39 mouse cellular contexts compared by ENCODE assay signal in genomic region chr1:34481920-34482669, GRCm38 (mm10). TPM values are rescaled to one million over a fixed set of nuclear protein-coding genes. Genes with fewer than 3 reads are reported as not detected.
DNase-seq lines count a peak whose midpoint lies in the region; ATAC-seq and TF ChIP-seq lines count a peak whose summit lies in the region.
"Had no signal": no experiment of that assay in that cellular context is flagged by ENCODE, and none has a peak within 500 bp of the region (broad histone marks: within the 10 kb centered on the region; RNA-seq: fewer than 3 reads in every experiment).

No protein-coding gene starts in this region.

- TF ChIP-seq EP300 in stomach, postnatal 0 days (optimal IDR thresholded peaks at IDR 0.05): no peak

- peak overlapping the region; percentile 51 for H3K27ac ChIP-seq in intestine, postnatal 0 days (ENCODE audit: low read depth, low read length)
- no peak overlapping the region for H3K27ac ChIP-seq in stomach, postnatal 0 days (replicated peaks)
- no peak overlapping the region for H3K27ac ChIP-seq in hindbrain, embryonic 12.5 days
- H3K27ac ChIP-seq: forebrain, embryonic 12.5 days; heart, embryonic 10.5 days; hindbrain, embryonic 14.5 days; kidney, postnatal 0 days; liver, embryonic 15.5 days; lung, embryonic 15.5 days; midbrain, embryonic 13.5 days had no signal

- H3K4me1 ChIP-seq in intestine, postnatal 0 days (replicated peaks; ENCODE audit: control insufficient read depth, insufficient read depth, low read length): 0 out of 2 replicates have a peak, but pooled peaks cover 2% of the 10 kb centered on the region
- no peaks in the 10 kb centered on the region for H3K4me1 ChIP-seq in stomach, postnatal 0 days (replicated peaks; ENCODE audit: control insufficient read depth, insufficient read depth)
- H3K4me1 ChIP-seq in hindbrain, embryonic 12.5 days: peaks cover 5% of the 10 kb centered on the region; the same call in 1 of the 2 replicates

- ATAC-seq in granulocyte monocyte progenitor cell, adult 5-6 weeks (replicated peaks; ENCODE audit: poor library complexity, severe bottlenecking): peak; percentile 16
- ATAC-seq in intestine, postnatal 0 days: peak; percentile 86
- 0 out of 2 replicates have a peak, but pooled peaks have one; percentile 21 for ATAC-seq in stomach, postnatal 0 days (ENCODE audit: low FRiP score, low TSS enrichment)
- no peak for ATAC-seq in hindbrain, embryonic 12.5 days (ENCODE audit: low FRiP score)
- ATAC-seq: inflammation-experienced regulatory T-cells, adult 6 months; midbrain, embryonic 13.5 days had no signal

- 17% methylated on average over 5 of the region's 5 CpGs for WGBS in intestine, postnatal 0 days
- 34% methylated on average over 5 of the region's 5 CpGs for WGBS in stomach, postnatal 0 days
- WGBS in hindbrain, embryonic 12.5 days: 87% methylated on average over 5 of the region's 5 CpGs

- no peaks in the 10 kb centered on the region for H3K36me3 ChIP-seq in intestine, postnatal 0 days (ENCODE audit: control insufficient read depth, insufficient read depth)
- no peaks in the 10 kb centered on the region for H3K36me3 ChIP-seq in stomach, postnatal 0 days (ENCODE audit: control insufficient read depth, insufficient read depth, low read length)
- H3K36me3 ChIP-seq in hindbrain, embryonic 12.5 days: no peaks in the 10 kb centered on the region
- H3K36me3 ChIP-seq: forebrain, embryonic 12.5 days; G1E; heart, embryonic 10.5 days; liver, embryonic 15.5 days; lung, embryonic 15.5 days; midbrain, embryonic 13.5 days had no signal

- no peak overlapping the region for H3K9ac ChIP-seq in intestine, postnatal 0 days (ENCODE audit: low read depth, low read length)
- no peak overlapping the region for H3K9ac ChIP-seq in stomach, postnatal 0 days (ENCODE audit: low read length)
- H3K9ac ChIP-seq in hindbrain, embryonic 12.5 days: no peak overlapping the region
- H3K9ac ChIP-seq: forebrain, embryonic 12.5 days; hindbrain, embryonic 14.5 days; liver, embryonic 15.5 days; lung, embryonic 15.5 days; midbrain, embryonic 13.5 days had no signal

- 0 out of 2 replicates have a peak overlapping the region, but pooled peaks have one; percentile 4 for H3K4me2 ChIP-seq in intestine, postnatal 0 days (replicated peaks; ENCODE audit: low read depth)
- H3K4me2 ChIP-seq in stomach, postnatal 0 days (replicated peaks; ENCODE audit: low read depth): no peak overlapping the region
- H3K4me2 ChIP-seq in hindbrain, embryonic 12.5 days (replicated peaks): no peak overlapping the region
- H3K4me2 ChIP-seq: forebrain, embryonic 12.5 days; hindbrain, embryonic 14.5 days; liver, embryonic 15.5 days; lung, embryonic 15.5 days; midbrain, embryonic 13.5 days had no signal

- no peak overlapping the region for H3K4me3 ChIP-seq in intestine, postnatal 0 days (ENCODE audit: low read depth, low read length)
- no peak overlapping the region for H3K4me3 ChIP-seq in stomach, postnatal 0 days (ENCODE audit: low read depth, low read length)
- H3K4me3 ChIP-seq in hindbrain, embryonic 12.5 days: no peak overlapping the region
- H3K4me3 ChIP-seq: forebrain, embryonic 12.5 days; heart, embryonic 10.5 days; liver, embryonic 15.5 days; lung, embryonic 15.5 days; midbrain, embryonic 13.5 days had no signal

- DNase-seq in thymus, postnatal 0 days (ENCODE audit: low spot score): peak; percentile 46
- DNase-seq in thymus, postnatal 4 days: no peak
- no peak for DNase-seq in stomach, postnatal 0 days (ENCODE audit: low spot score)
- no peak for DNase-seq in testis, postnatal 14 days (ENCODE audit: low spot score)
- DNase-seq in right cerebral cortex, postnatal 10 days (ENCODE audit: low spot score in 2 of 2): no peak
- DNase-seq: adrenal gland, adult 8-10 months; cerebellum, adult 9-11 months; gastrocnemius, postnatal 10 days; heart, postnatal 36 days; kidney, adult 8-10 months; kidney, postnatal 4 days; lung, postnatal 4 days; retina, postnatal 1 day; right cerebral cortex, postnatal 25 days; spleen, adult 18-20 months; thymus, postnatal 36 days had no signal

- H3K9me3 ChIP-seq in intestine, postnatal 0 days (ENCODE audit: control insufficient read depth): no peaks in the 10 kb centered on the region
- H3K9me3 ChIP-seq in stomach, postnatal 0 days (ENCODE audit: control insufficient read depth, low read length): no peaks in the 10 kb centered on the region
- H3K9me3 ChIP-seq in hindbrain, embryonic 12.5 days (replicated peaks): no peaks in the 10 kb centered on the region
- H3K9me3 ChIP-seq: forebrain, embryonic 12.5 days; G1E; heart, embryonic 10.5 days; liver, embryonic 15.5 days; lung, embryonic 15.5 days; midbrain, embryonic 13.5 days had no signal

- TF ChIP-seq CTCF in intestine, postnatal 0 days (IDR thresholded peaks at IDR 0.05; ENCODE audit: low read depth): no peak
- TF ChIP-seq CTCF in stomach, postnatal 0 days (IDR thresholded peaks at IDR 0.05; ENCODE audit: low read depth): no peak

- H3K27me3 ChIP-seq in intestine, postnatal 0 days (replicated peaks; ENCODE audit: control insufficient read depth, insufficient read depth, low read length): no peaks in the 10 kb centered on the region
- H3K27me3 ChIP-seq in stomach, postnatal 0 days (ENCODE audit: control insufficient read depth, insufficient read depth, low read length): no peaks in the 10 kb centered on the region
- 0 out of 2 replicates have a peak, but pooled peaks cover 3% of the 10 kb centered on the region for H3K27me3 ChIP-seq in hindbrain, embryonic 12.5 days
- H3K27me3 ChIP-seq: liver, embryonic 15.5 days; lung, embryonic 15.5 days had no signal

RNA-seq across cellular contexts. Expression of gene Prss39, which starts 16.1 kb away (rescaled TPM):
- not detected in 2 replicates for polyA plus RNA-seq in thymus, postnatal 0 days (2015; fragmentation: Nextera tagmentation; extraction: Ambion mirVana)
- total RNA-seq in granulocyte monocyte progenitor cell, adult 5-6 weeks (2014; fragmentation: Nextera tagmentation): 1.2 TPM in 1 of 2 replicates, not detected in the other
- total RNA-seq in granulocyte monocyte progenitor cell, adult 5-6 weeks (2017): not detected in 2 replicates
- not detected in 2 replicates for polyA plus RNA-seq in intestine, postnatal 0 days (2015; fragmentation: Nextera tagmentation; extraction: Ambion mirVana)
- not detected in 2 replicates for polyA plus RNA-seq in stomach, postnatal 0 days (2015; fragmentation: Nextera tagmentation; extraction: Ambion mirVana)
- polyA plus RNA-seq in hindbrain, embryonic 12.5 days (2016; fragmentation: Nextera tagmentation; extraction: Ambion mirVana): not detected in 2 replicates
- total RNA-seq: adrenal gland, adult 8-10 months; adrenal gland, postnatal 4 days; gastrocnemius, postnatal 10 days; heart, postnatal 36 days; left cerebral cortex, postnatal 14 days; liver, adult 2 months had no signal
- polyA plus RNA-seq: C2C12; embryonic facial prominence, embryonic 14.5 days; forebrain, embryonic 12.5 days; G1E; heart, embryonic 10.5 days; heart, embryonic 16.5 days; hindbrain, embryonic 14.5 days; inflammation-experienced regulatory T-cells, adult 6 months; kidney, postnatal 0 days; limb, embryonic 11.5 days; liver, adult 2 months; liver, embryonic 15.5 days; lung, embryonic 15.5 days; midbrain, embryonic 13.5 days; neural tube, embryonic 14.5 days had no signal

RNA-seq across cellular contexts. Expression of gene Ptpn18, which starts 22.5 kb away (rescaled TPM):
- 238 and 248 TPM in 2 replicates for polyA plus RNA-seq in thymus, postnatal 0 days (2015; fragmentation: Nextera tagmentation; extraction: Ambion mirVana)
- total RNA-seq in granulocyte monocyte progenitor cell, adult 5-6 weeks (2014; fragmentation: Nextera tagmentation): 46.9 and 56.7 TPM in 2 replicates
- 292 and 344 TPM in 2 replicates for total RNA-seq in granulocyte monocyte progenitor cell, adult 5-6 weeks (2017)
- polyA plus RNA-seq in intestine, postnatal 0 days (2015; fragmentation: Nextera tagmentation; extraction: Ambion mirVana): 35.3 and 40.4 TPM in 2 replicates
- polyA plus RNA-seq in stomach, postnatal 0 days (2015; fragmentation: Nextera tagmentation; extraction: Ambion mirVana): 26.9 and 29.4 TPM in 2 replicates
- polyA plus RNA-seq in hindbrain, embryonic 12.5 days (2016; fragmentation: Nextera tagmentation; extraction: Ambion mirVana): 6.9 and 12.0 TPM in 2 replicates
- polyA plus RNA-seq: C2C12 had no signal

RNA-seq across cellular contexts. Expression of gene Imp4, which starts 42.4 kb away (rescaled TPM):
- 98.7 and 108 TPM in 2 replicates for polyA plus RNA-seq in thymus, postnatal 0 days (2015; fragmentation: Nextera tagmentation; extraction: Ambion mirVana)
- 45.9 and 50.4 TPM in 2 replicates for total RNA-seq in granulocyte monocyte progenitor cell, adult 5-6 weeks (2014; fragmentation: Nextera tagmentation)
- total RNA-seq in granulocyte monocyte progenitor cell, adult 5-6 weeks (2017): 26.2 and 35.9 TPM in 2 replicates
- polyA plus RNA-seq in intestine, postnatal 0 days (2015; fragmentation: Nextera tagmentation; extraction: Ambion mirVana): 47.5 and 50.5 TPM in 2 replicates
- polyA plus RNA-seq in stomach, postnatal 0 days (2015; fragmentation: Nextera tagmentation; extraction: Ambion mirVana): 52.3 and 52.9 TPM in 2 replicates
- polyA plus RNA-seq in hindbrain, embryonic 12.5 days (2016; fragmentation: Nextera tagmentation; extraction: Ambion mirVana): 69.7 and 70.1 TPM in 2 replicates

RNA-seq across cellular contexts. Expression of gene Ccdc115, which starts 42.6 kb away (rescaled TPM):
- 52.3 and 54.7 TPM in 2 replicates for polyA plus RNA-seq in thymus, postnatal 0 days (2015; fragmentation: Nextera tagmentation; extraction: Ambion mirVana)
- total RNA-seq in granulocyte monocyte progenitor cell, adult 5-6 weeks (2014; fragmentation: Nextera tagmentation): 45.7 and 60.2 TPM in 2 replicates
- 70.6 and 81.4 TPM in 2 replicates for total RNA-seq in granulocyte monocyte progenitor cell, adult 5-6 weeks (2017)
- 34.8 and 35.3 TPM in 2 replicates for polyA plus RNA-seq in intestine, postnatal 0 days (2015; fragmentation: Nextera tagmentation; extraction: Ambion mirVana)
- polyA plus RNA-seq in stomach, postnatal 0 days (2015; fragmentation: Nextera tagmentation; extraction: Ambion mirVana): 37.1 and 39.3 TPM in 2 replicates
- polyA plus RNA-seq in hindbrain, embryonic 12.5 days (2016; fragmentation: Nextera tagmentation; extraction: Ambion mirVana): 61.4 and 62.9 TPM in 2 replicates

RNA-seq across cellular contexts. Expression of gene Cfc1, which starts 53.4 kb away (rescaled TPM):
- not detected in 2 replicates for polyA plus RNA-seq in thymus, postnatal 0 days (2015; fragmentation: Nextera tagmentation; extraction: Ambion mirVana)
- total RNA-seq in granulocyte monocyte progenitor cell, adult 5-6 weeks (2014; fragmentation: Nextera tagmentation): not detected in 2 replicates
- total RNA-seq in granulocyte monocyte progenitor cell, adult 5-6 weeks (2017): not detected in 2 replicates
- polyA plus RNA-seq in intestine, postnatal 0 days (2015; fragmentation: Nextera tagmentation; extraction: Ambion mirVana): not detected in 2 replicates
- 1.6 and 1.9 TPM in 2 replicates for polyA plus RNA-seq in stomach, postnatal 0 days (2015; fragmentation: Nextera tagmentation; extraction: Ambion mirVana)
- polyA plus RNA-seq in hindbrain, embryonic 12.5 days (2016; fragmentation: Nextera tagmentation; extraction: Ambion mirVana): not detected in 2 replicates
- total RNA-seq: adrenal gland, adult 8-10 months; adrenal gland, postnatal 4 days; gastrocnemius, postnatal 10 days; heart, postnatal 36 days; left cerebral cortex, postnatal 14 days; liver, adult 2 months; megakaryocyte-erythroid progenitor cell, adult 5-6 weeks had no signal
- polyA plus RNA-seq: C2C12; forebrain, embryonic 12.5 days; G1E; gonadal fat pad, adult 2 months; heart, embryonic 16.5 days; limb, embryonic 11.5 days; liver, adult 2 months; liver, embryonic 15.5 days; midbrain, embryonic 13.5 days; neural tube, embryonic 14.5 days; testis, adult 2 months had no signal
